Mouse (Mus musculus) bone marrow macrophage, adult 2 months (primary cell): ENCODE results near the gene Lnx2.

ENCODE experiments used
- CTCF ChIP-seq: IDR thresholded peaks from 2 replicates; pipeline ENCODE4 v1.5.1; 2012; ENCODE audit warnings: low read depth, mild to moderate bottlenecking, low read length, moderate library complexity
- POLR2A ChIP-seq: IDR thresholded peaks from 2 replicates; pipeline ENCODE4 v1.6.1; 2012; ENCODE audit warnings: mild to moderate bottlenecking, low read depth, low read length, borderline replicate concordance

DNA sequence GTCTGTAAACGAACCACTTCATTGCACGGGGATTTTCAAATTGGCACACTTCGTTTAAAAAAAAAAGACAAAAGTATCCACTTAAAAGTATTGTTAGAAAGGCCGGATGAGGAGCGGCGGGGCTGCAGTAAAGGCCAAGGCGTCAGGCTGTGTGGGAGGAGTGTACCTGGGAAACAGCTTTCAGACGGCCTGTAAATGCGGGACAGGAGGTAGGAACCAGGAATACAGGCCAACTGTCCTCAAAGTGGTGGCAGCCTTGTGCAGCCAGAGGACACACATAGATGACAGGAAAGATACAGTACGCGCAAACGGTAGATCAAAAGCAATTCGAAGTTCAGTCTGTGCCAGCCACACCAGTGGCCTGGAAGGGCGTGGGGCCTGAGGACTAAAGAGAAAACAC is 45.1 kb downstream of the Lnx2 start:
- TF ChIP-seq CTCF (no peak), POLR2A (no peak)
